Mouse (Mus musculus) bone marrow macrophage, adult 2 months (primary cell): ENCODE results near the gene Emc4. TPM values are rescaled to one million over a fixed set of nuclear protein-coding genes. Genes with fewer than 3 reads are reported as not detected.

ENCODE experiments used
- H3K27ac ChIP-seq: 2 replicates; pipeline ENCODE4 v1.5.1; 2012; ENCODE audit warnings: low read depth, low read length; ENCODE audit not compliant: insufficient read depth
- H3K4me1 ChIP-seq: 2 replicates; pipeline ENCODE4 v1.6.1; 2012; ENCODE audit warnings: low read length; ENCODE audit not compliant: control insufficient read depth, insufficient read depth
- H3K4me3 ChIP-seq: 2 replicates; pipeline ENCODE4 v1.5.1; 2012; ENCODE audit warnings: mild to moderate bottlenecking, low read length, moderate library complexity; ENCODE audit not compliant: insufficient read depth
- CTCF ChIP-seq: IDR thresholded peaks from 2 replicates; pipeline ENCODE4 v1.5.1; 2012; ENCODE audit warnings: low read depth, mild to moderate bottlenecking, low read length, moderate library complexity
- POLR2A ChIP-seq: IDR thresholded peaks from 2 replicates; pipeline ENCODE4 v1.6.1; 2012; ENCODE audit warnings: mild to moderate bottlenecking, low read depth, low read length, borderline replicate concordance
- polyA plus RNA-seq: library from polyadenylated mRNA; stranded (reverse); fragments of >200 nt; gene quantifications from 2 replicates; pipeline ENCODE4 v1.2.4, GENCODE M21; 2012; ENCODE audit not compliant: missing spikeins, insufficient read depth, insufficient read length

The Emc4 gene
- polyA plus RNA-seq, 1 experiment: 49.9 TPM

GRCm38 (mm10) chr2:112348246-112348645, 19.6 kb downstream of the Emc4 start:
- Histone ChIP-seq H3K27ac (no peak overlapping the region), H3K4me1 (no peaks in the 10 kb centered on the region), H3K4me3 (no peak overlapping the region)
- TF ChIP-seq CTCF: no peak
- no peak for TF ChIP-seq POLR2A

GRCm38 (mm10) chr2:112341117-112341516, 26.7 kb downstream of the Emc4 start:
- H3K4me1 ChIP-seq: no peaks in the 10 kb centered on the region; the same call in 1 of the 2 replicates
- H3K4me3 ChIP-seq: no peak overlapping the region
- no peak overlapping the region for H3K27ac ChIP-seq
- TF ChIP-seq POLR2A (no peak), CTCF (no peak)

DNA sequence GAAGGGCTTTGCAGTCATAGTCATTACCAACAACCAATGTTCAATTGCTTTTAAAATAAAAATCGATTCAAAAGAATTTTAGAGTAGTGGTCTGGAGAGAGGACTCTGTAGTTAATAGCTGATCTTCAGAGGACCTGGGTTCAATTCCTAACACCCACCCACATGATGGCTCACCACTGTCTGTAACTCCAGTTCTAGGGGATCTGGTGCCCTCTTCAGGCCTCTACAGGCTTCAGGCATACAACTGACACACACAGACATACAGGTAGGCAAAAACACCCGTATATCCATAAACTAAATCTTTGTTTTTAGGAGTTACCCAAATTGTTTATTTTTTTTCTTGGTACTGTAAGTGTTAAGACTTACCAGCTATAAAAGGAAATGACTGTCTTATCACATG, 28.1 kb downstream of the Emc4 start:
- H3K4me1 ChIP-seq: no peaks in the 10 kb centered on the region; the same call in 1 of the 2 replicates
- H3K4me3 ChIP-seq: no peak overlapping the region
- no peak overlapping the region for H3K27ac ChIP-seq
- TF ChIP-seq CTCF (no peak), POLR2A (no peak)

GRCm38 (mm10) chr2:112337211-112337610, 30.6 kb downstream of the Emc4 start:
- no peak overlapping the region for H3K27ac ChIP-seq
- H3K4me1 ChIP-seq: peaks cover 5% of the 10 kb centered on the region
- no peak for TF ChIP-seq CTCF
- no peak for TF ChIP-seq POLR2A
- H3K4me3 ChIP-seq: no peak overlapping the region

GRCm38 (mm10) chr2:112332051-112332898, 35.6 kb downstream of the Emc4 start:
- H3K4me3 ChIP-seq: no peak overlapping the region
- TF ChIP-seq POLR2A (no peak), CTCF (no peak)
- H3K4me1 ChIP-seq: peaks cover 7% of the 10 kb centered on the region
- H3K27ac ChIP-seq: no peak overlapping the region

- Histone ChIP-seq H3K4me1 (peaks cover 7% of the 10 kb centered on the region), H3K27ac (no peak overlapping the region), H3K4me3 (no peak overlapping the region)
- no peak for TF ChIP-seq CTCF
- no peak for TF ChIP-seq POLR2A
These were observed 39.6 kb downstream of the Emc4 start for GRCm38 (mm10) chr2:112328069-112328777.

- Histone ChIP-seq H3K4me3 (no peak overlapping the region), H3K4me1 (no peaks in the 10 kb centered on the region), H3K27ac (no peak overlapping the region)
- no peak for TF ChIP-seq POLR2A
- no peak for TF ChIP-seq CTCF
These were observed 48.9 kb downstream of the Emc4 start for GRCm38 (mm10) chr2:112318905-112319304.

DNA sequence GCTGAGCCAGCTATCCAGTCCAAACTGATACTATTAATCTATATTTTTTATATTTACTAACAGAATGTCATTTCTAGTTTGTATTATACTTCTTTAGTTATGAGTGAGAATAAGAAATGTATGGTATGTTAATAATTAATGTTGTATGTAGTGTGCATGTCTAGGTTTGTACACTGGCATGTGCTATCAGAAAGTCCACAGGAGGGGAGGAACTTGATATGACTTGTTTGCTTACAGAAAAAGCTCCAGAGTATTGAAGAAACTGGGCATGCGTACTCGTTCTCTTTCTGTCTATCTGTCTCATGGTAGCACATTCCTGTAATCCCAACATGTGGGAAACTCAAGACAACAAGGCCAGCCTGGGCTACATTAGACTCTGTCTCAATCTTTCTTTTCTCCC, 49.6 kb downstream of the Emc4 start:
- Histone ChIP-seq H3K4me1 (no peaks in the 10 kb centered on the region), H3K4me3 (no peak overlapping the region), H3K27ac (no peak overlapping the region)
- TF ChIP-seq POLR2A (no peak), CTCF (no peak)

- H3K27ac ChIP-seq: no peak overlapping the region
- H3K4me3 ChIP-seq: no peak overlapping the region
- TF ChIP-seq POLR2A (no peak), CTCF (no peak)
- 0 out of 2 replicates have a peak, but pooled peaks cover 2% of the 10 kb centered on the region for H3K4me1 ChIP-seq
These were observed 52.2 kb downstream of the Emc4 start for GRCm38 (mm10) chr2:112315638-112316037.

Other genes starting within 250 kb of the Emc4 start
- gene Olfr1316, start 233.1 kb downstream of the Emc4 start, polyA plus RNA-seq: 0.33 TPM in 1 of 2 replicates, not detected in the other
- gene Olfr1317, start 227.7 kb downstream of the Emc4 start, polyA plus RNA-seq: not detected in 2 replicates
- not detected in 2 replicates for gene Olfr1318, start 213.8 kb downstream of the Emc4 start, polyA plus RNA-seq
- 5.0 and 5.5 TPM in 2 replicates for gene Lpcat4, start 128.6 kb downstream of the Emc4 start, polyA plus RNA-seq
- gene Nutm1, start 108.7 kb downstream of the Emc4 start, polyA plus RNA-seq: not detected in 2 replicates
- gene Nop10, start 106.1 kb downstream of the Emc4 start, polyA plus RNA-seq: 52.6 and 58.5 TPM in 2 replicates
- gene Slc12a6, start 102.2 kb downstream of the Emc4 start, polyA plus RNA-seq: 101 and 110 TPM in 2 replicates
- gene Gm21985, start 101.7 kb downstream of the Emc4 start, polyA plus RNA-seq: not detected in 2 replicates
- 21.9 and 25.2 TPM in 2 replicates for gene Katnbl1, start 11.2 kb upstream of the Emc4 start, polyA plus RNA-seq
- gene Emc7, start 87.0 kb upstream of the Emc4 start, polyA plus RNA-seq: 20.9 and 21.8 TPM in 2 replicates
- not detected in 2 replicates for gene Chrm5, start 112.7 kb upstream of the Emc4 start, polyA plus RNA-seq
- 8.9 and 9.4 TPM in 2 replicates for gene Aven, start 124.9 kb upstream of the Emc4 start, polyA plus RNA-seq